Mouse (Mus musculus): ENCODE results near the gene Copz1. TPM values are rescaled to one million over a fixed set of nuclear protein-coding genes. Genes with fewer than 3 reads are reported as not detected.
A peak's percentile ranks its signal among the peaks of the same experiment; 100 is the strongest.

Gene Copz1
- total and polyA plus RNA-seq, 3 experiments = 80.0 to 271 (median 148) TPM

GRCm38 (mm10) chr15:103298861-103299616, 26.5 kb downstream of the Copz1 start:
- H3K27me3 ChIP-seq (replicated peaks) = peaks cover 2% of the 10 kb centered on the region
- H3K9me3 ChIP-seq (replicated peaks; ENCODE audit: low read length) = no peaks in the 10 kb centered on the region
- no peaks in the 10 kb centered on the region for H3K79me2 ChIP-seq (replicated peaks; ENCODE audit: control insufficient read depth, extremely low read depth, insufficient read depth, poor library complexity, severe bottlenecking)
- no peak overlapping the region for H3K4me2 ChIP-seq (ENCODE audit: insufficient read depth, low read depth, poor library complexity, severe bottlenecking)
- in situ Hi-C loops (cut with MboI; ENCODE audit: low pct_ligation_motif_present, low pct_unique_long_range_greater_than_20kb, low sequenced_read_pairs) = no loop called here
- no peak overlapping the region for H3K9ac ChIP-seq (ENCODE audit: insufficient read depth, low read depth)
- peak overlapping the region; percentile 24; the same call in 1 of the 2 replicates for H3K27ac ChIP-seq (ENCODE audit: insufficient read depth, low read depth)
- TF ChIP-seq ZMIZ1 (IDR thresholded peaks at IDR 0.05; ENCODE audit: low read depth, low read length) = no peak
- no peak for TF ChIP-seq TBP (conservative IDR thresholded peaks at IDR 0.05; ENCODE audit: low read depth, low read length)
- TF ChIP-seq SMC3 (IDR thresholded peaks at IDR 0.05; ENCODE audit: low read depth, low read length) = no peak
- TF ChIP-seq HCFC1 (IDR thresholded peaks at IDR 0.05; ENCODE audit: low read depth, low read length) = no peak
- no peak for TF ChIP-seq KAT2A (IDR thresholded peaks at IDR 0.05; ENCODE audit: insufficient replicate concordance, low read length)
- TF ChIP-seq PAX5 (IDR thresholded peaks at IDR 0.05; ENCODE audit: low read length) = no peak
- no peak for TF ChIP-seq NELFE (IDR thresholded peaks at IDR 0.05; ENCODE audit: low read depth, low read length)
- no peak for TF ChIP-seq EP300 (IDR thresholded peaks at IDR 0.05; ENCODE audit: low read length)
- TF ChIP-seq ZC3H11A (IDR thresholded peaks at IDR 0.05; ENCODE audit: low read depth, low read length) = no peak
- TF ChIP-seq CTCF (conservative IDR thresholded peaks at IDR 0.05 in 1 of 2, IDR thresholded peaks at IDR 0.05 in 1 of 2; ENCODE audit: low read depth in 2 of 2, low read length in 2 of 2) = no peak
- TF ChIP-seq ETS1 (conservative IDR thresholded peaks at IDR 0.05; ENCODE audit: low read depth, low read length) = no peak
- no peak for TF ChIP-seq MXI1 (IDR thresholded peaks at IDR 0.05; ENCODE audit: low read depth, low read length)
- TF ChIP-seq POLR2A (IDR thresholded peaks at IDR 0.05; ENCODE audit: low read depth, low read length) = no peak
- no peak for TF ChIP-seq E2F4 (IDR thresholded peaks at IDR 0.05; ENCODE audit: insufficient replicate concordance, low read depth, low read length)
- no peak for TF ChIP-seq MAFK (IDR thresholded peaks at IDR 0.05; ENCODE audit: insufficient replicate concordance, low read length)
- TF ChIP-seq MYC (IDR thresholded peaks at IDR 0.05; ENCODE audit: low read depth, low read length) = no peak
- TF ChIP-seq ZKSCAN1 (IDR thresholded peaks at IDR 0.05; ENCODE audit: borderline replicate concordance, low read depth, low read length) = no peak
- TF ChIP-seq POLR2AphosphoS2 (IDR thresholded peaks at IDR 0.05; ENCODE audit: low read depth, low read length) = no peak
- DNase-seq (ENCODE audit: extremely low read depth) = no peak
- dilution Hi-C loops (cut with MboI; ENCODE audit: extremely low pct_ligation_motif_present, extremely low pct_unique_long_range_greater_than_20kb, low sequenced_read_pairs) = no loop called here
- H3K36me3 ChIP-seq (replicated peaks in 1 of 2; ENCODE audit: control insufficient read depth in 1 of 2, insufficient read depth in 1 of 2, low read length in 1 of 2) = peaks cover 22 to 58% of the 10 kb centered on the region in 2 experiments
- peaks cover 11 to 76% of the 10 kb centered on the region in 2 experiments for H3K4me1 ChIP-seq (ENCODE audit: control insufficient read depth in 1 of 2, insufficient read depth in 2 of 2)
- no peak overlapping the region for H3K4me3 ChIP-seq (replicated peaks in 1 of 3; ENCODE audit: low read depth in 2 of 3, low read length in 2 of 3, poor library complexity in 1 of 3)

- no peaks in the 10 kb centered on the region for H3K79me2 ChIP-seq (replicated peaks; ENCODE audit: control insufficient read depth, extremely low read depth, insufficient read depth, poor library complexity, severe bottlenecking)
- H3K4me2 ChIP-seq (ENCODE audit: insufficient read depth, low read depth, poor library complexity, severe bottlenecking) = no peak overlapping the region
- no peak overlapping the region for H3K9ac ChIP-seq (ENCODE audit: insufficient read depth, low read depth)
- H3K36me3 ChIP-seq (replicated peaks in 1 of 2; ENCODE audit: control insufficient read depth in 1 of 2, insufficient read depth in 1 of 2, low read length in 1 of 2) = peaks cover 22 to 55% of the 10 kb centered on the region in 2 experiments
- no peak for DNase-seq (ENCODE audit: extremely low read depth)
- H3K4me3 ChIP-seq (replicated peaks in 1 of 3; ENCODE audit: low read depth in 2 of 3, low read length in 2 of 3, poor library complexity in 1 of 3) = no peak overlapping the region
- peaks cover 16 to 82% of the 10 kb centered on the region in 2 experiments for H3K4me1 ChIP-seq (ENCODE audit: control insufficient read depth in 1 of 2, insufficient read depth in 2 of 2)
- TF ChIP-seq IRF4 (IDR thresholded peaks at IDR 0.05; ENCODE audit: low read depth, low read length) (no peak), RCOR1 (conservative IDR thresholded peaks at IDR 0.05; ENCODE audit: low read depth, low read length) (no peak), SMC3 (IDR thresholded peaks at IDR 0.05; ENCODE audit: low read depth, low read length) (no peak), MAFK (IDR thresholded peaks at IDR 0.05; ENCODE audit: insufficient replicate concordance, low read length) (no peak)
- in situ Hi-C loops (cut with MboI; ENCODE audit: low pct_ligation_motif_present, low pct_unique_long_range_greater_than_20kb, low sequenced_read_pairs) (no loop called here), dilution Hi-C loops (cut with MboI; ENCODE audit: extremely low pct_ligation_motif_present, extremely low pct_unique_long_range_greater_than_20kb, low sequenced_read_pairs) (no loop called here)
- no peak overlapping the region for H3K27ac ChIP-seq (ENCODE audit: insufficient read depth, low read depth)
- peaks cover 5% of the 10 kb centered on the region for H3K27me3 ChIP-seq (replicated peaks)
- H3K9me3 ChIP-seq (replicated peaks; ENCODE audit: low read length) = no peaks in the 10 kb centered on the region
These were observed 27.1 kb downstream of the Copz1 start for GRCm38 (mm10) chr15:103299644-103300043.
